Mouse (Mus musculus) thymus, postnatal 0 days (tissue): Measurements from ENCODE around the gene Olfr49. TPM values are rescaled to one million over a fixed set of nuclear protein-coding genes. Genes with fewer than 3 reads are reported as not detected.

Experiments used
- DNase-seq: peaks from one replicate; pipeline ENCODE4 v3.0.0-alpha.2; 2015; ENCODE audit warnings: low spot score
- polyA plus RNA-seq: library from polyadenylated mRNA; unstranded; fragments of >200 nt; fragmentation: Nextera tagmentation; extraction: Ambion mirVana; gene quantifications from 2 replicates; pipeline ENCODE4 v1.2.1, GENCODE M21; 2015

The Olfr49 gene
- polyA plus RNA-seq, 1 experiment from 2014 or later, result not detected

DNA sequence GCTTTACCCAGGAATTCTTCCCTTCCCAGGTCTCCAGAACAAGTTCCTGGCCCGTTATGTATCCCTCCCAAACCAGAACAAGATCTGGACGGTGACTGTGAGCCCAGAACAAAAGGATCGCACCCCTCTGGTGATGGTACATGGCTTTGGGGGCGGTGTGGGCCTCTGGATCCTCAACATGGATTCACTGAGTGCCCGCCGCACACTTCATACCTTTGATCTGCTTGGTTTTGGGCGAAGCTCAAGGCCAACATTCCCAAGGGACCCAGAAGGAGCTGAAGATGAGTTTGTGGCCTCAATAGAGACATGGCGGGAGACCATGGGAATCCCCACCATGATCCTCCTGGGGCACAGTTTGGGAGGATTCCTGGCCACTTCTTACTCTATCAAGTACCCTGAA lies 22.1 kb downstream of the Olfr49 start:
- DNase-seq, result no peak

DNA sequence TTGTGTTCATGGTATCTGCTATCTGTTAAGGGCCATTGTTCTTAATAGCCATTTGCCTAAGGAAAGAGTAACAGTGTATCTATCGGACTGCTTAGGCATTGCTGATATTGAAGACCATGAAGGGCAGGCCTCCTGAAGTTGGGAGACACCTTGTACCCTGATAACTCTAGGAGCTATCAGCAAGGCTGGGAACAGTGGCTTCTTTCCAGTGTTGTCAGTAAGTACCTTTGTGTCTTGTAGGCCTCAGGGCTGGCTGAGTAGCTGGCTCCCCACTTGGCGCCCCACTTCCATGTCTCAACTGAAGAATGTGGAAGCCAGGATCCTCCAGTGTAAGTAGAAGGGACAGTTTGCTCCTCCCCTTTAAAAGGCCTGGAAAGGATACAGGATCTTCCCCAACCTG lies 23.4 kb downstream of the Olfr49 start:
- DNase-seq, result no peak

DNA sequence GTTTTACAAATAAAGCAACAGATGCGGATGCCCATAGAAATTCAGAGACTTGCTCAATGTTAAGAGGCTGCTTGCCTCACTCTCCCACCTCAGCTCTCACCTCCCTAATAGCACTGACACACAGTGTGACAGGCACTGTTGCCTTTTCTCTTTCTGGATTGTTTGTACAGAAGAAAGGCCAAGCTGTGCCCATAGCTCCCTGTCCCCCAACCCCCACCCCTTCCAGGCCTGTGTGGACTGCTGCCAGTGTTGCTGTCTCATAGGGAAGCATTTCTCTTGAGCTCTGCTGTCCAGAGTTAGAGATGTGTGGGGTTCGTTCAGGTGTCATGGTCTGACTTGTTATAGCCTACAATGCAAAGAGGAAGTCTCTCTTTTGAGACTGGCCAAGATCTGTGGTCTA lies 24.5 kb downstream of the Olfr49 start:
- DNase-seq, result no peak

DNA sequence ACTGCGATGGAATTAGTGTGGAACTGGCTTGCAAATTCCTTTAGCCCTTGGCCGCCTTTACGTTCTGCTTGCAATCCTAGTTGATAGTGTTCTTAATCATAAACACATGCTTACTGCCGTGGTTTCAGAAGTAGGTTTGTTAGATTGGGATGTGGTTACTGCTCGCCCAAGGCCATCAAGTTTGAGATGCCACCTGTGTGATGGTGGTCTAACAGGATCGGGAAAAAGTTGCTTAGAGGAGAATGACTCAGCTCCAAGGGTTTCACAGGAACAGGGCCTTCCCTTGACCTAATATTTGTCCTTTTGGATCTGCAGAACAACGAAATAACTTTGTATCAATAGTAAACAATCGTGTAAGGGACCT lies 25.0 kb downstream of the Olfr49 start:
- no peak for DNase-seq

DNA sequence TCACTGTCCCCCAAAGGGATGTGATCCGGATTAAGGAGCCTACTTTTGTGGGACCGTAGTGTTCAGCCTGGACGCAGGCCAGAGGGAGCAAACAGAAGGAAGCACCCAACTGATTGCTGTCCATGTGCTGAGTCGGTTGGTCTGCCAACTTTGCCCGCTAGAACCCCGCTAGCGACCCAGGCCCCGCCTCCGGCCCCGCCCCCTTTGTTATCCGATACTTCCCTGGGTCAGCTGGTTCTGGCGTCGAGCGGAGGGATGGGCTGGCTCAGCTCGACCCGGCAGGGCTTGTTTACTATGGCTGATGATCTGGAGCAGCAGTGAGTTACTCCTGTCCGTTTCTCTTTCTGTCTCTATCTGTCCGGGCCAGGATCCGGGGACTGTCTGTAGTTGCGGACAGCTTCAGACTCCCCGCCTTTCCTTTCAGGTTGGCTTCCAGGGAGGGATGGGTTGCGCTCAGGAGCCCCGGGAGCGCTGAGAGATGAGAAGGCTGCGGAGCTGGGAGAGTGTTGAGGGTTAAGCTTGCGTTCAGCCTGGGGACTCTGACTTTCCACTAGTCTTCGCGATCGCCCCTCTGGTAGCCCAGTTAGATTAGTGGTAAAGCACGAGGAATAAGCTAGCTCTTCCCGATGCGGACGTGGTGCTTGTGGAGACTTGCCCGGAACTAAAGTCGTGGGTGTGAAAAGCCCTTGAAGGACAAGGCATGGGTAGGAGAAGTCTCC lies 25.6 kb downstream of the Olfr49 start:
- DNase-seq, result peak; percentile 45

DNA sequence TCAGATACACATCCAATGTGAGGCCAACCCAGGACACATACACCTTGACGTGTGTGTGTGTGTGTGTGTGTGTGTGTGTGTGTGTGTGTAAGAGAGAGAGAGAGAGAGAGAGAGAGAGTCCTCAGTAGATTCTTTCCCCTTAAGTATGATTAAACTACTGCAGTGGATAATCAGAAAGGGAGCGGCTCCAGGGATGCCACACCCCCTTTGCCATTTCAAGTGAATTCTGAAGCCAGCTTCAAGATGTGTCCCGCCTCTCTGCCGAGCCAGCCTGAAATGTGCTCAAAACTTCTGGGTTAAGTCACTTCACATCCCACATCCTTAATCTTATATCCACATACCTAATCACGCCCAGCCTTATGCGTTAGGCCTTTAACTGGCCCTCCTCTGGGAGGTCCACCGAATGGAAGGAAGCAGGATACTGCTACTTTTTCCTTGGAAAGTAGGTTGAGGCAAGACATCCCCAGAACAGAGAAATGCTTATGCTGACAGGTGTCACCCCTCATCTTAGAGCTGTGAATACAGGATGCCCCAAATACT lies 26.5 kb downstream of the Olfr49 start:
- DNase-seq, result no peak

DNA sequence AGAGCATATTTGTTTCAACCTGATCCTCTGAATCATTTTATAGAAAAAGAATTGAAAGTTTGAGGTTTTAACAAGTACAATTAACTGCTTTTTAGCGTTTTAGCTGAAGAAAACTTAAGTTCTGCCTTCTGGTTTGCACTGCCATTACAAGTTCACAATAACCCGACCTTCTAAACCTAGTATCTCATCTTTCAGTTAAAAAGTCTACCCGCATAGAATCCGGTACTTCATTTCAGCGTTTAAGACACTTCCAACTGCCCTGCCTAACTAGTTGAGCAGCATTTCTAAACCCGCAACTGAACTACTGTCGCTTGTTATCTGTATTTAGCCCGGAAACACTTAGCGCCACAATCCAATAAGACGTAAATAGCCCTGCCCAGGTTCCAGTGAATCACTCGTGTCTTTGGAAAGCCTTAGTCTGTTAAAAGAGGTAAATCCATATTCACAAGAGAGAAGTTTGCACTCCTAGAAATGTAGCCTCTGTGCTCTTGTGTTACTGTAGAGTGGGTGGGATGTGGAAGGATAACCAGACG lies 30.0 kb downstream of the Olfr49 start:
- no peak for DNase-seq

DNA sequence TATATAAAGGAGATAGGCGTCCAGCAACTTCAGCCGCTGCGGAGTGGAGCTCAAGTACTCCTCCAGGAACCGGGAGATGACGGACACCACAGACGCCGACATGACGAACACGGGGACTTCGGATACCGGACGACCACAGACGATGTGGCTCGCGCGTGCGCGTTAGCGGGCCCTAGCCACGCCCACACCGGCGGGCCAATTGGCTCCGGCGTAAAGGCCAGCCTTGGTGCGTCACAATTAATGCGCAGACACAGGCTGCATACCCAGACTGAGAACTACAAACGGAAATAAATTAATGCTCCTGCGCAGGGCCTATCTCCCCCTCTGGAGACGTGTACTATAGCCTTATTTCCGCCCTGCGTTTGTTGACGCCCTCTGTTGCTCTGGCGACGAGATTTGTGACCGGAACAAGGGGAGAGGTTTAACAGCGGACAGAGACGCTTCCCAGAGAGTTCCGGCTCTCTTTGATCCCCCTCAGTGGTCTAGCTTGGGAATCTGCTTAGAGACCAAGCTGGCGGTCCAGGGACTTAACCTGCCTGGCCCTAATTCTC lies 30.9 kb downstream of the Olfr49 start, which contains the start of the genes Dad1 and Abhd4:
Dad1 (minus strand) TSS at position 364 of the 551 bp plus-strand sequence.
Abhd4 (plus strand) TSS at position 448 of the 551 bp plus-strand sequence.
- peak; percentile 94 for DNase-seq

DNA sequence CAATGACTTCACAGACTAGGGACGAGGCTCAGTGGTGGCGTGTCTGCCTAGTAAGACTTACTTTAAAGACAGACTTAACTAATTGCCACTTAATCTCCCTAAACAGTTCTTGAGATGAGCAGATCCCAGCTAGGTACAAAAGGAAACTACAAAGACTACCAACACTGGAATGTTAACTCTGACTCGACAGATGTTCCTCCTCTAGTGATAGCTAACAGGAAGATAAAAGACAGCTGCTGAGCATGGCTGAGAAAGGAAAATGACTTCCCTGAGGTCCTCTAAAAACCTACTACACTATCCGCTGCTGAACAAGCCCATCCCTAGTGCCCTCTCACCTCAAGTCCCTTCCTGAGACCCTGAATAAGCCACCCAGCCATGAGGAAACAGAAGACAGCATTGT lies 34.6 kb downstream of the Olfr49 start:
- no peak for DNase-seq

DNA sequence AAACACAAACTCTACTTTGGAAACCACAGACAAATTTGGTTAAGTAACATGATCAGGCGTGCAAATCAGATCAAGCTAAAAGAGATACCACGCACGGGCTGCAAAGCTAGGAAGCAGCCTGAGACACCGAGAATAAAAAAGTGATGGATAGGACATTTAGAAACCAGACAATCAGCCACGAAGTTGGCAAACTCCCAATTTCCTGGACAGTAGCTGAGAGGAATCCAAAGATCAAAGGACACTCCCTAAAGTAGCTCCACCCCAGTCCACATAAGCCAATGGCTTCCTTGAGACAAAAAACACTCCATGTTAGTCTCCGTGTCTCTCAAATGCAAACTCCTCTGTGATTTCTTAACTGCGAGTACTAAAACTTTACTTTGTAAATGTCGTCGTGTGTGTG lies 35.4 kb downstream of the Olfr49 start:
- DNase-seq, result no peak

DNA sequence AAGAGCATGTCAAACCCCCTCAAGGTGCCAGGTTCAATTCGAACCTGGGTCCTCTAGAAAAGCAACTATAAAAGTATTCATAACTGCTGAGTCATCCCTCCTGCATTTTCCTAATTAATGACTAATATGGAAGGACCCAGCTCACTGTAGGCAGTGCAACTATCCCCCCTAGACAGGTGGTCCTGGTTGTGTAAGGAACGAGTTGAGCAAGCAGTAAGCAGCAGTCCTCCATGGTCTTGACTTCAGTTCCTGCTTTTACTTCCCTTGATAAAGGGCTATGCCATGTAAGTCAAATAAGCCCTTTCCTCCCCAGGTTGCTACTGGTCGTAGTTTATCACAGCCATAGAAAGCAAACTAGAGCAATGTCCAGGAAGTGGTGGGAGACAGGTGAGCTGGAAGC lies 38.5 kb downstream of the Olfr49 start:
- DNase-seq, result no peak

DNA sequence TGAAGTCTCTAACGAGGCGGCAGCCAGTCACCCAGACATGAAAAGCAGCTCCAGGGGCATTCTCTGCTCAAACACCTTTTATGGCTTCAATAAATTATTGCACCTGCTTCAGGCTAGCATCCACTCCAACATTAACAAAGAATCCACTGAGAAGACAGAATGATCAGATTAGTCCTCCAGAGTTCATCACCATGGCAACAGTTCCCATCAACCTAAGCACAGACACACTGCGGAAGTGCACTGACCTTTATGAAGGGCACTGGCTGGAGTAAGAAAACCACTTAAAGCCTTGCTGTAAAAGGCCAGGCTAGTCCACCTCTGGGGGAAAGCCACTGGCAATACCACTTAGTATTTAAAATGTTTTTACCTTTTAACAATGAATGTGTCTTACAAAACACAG lies 40.6 kb downstream of the Olfr49 start:
- DNase-seq, result no peak

DNA sequence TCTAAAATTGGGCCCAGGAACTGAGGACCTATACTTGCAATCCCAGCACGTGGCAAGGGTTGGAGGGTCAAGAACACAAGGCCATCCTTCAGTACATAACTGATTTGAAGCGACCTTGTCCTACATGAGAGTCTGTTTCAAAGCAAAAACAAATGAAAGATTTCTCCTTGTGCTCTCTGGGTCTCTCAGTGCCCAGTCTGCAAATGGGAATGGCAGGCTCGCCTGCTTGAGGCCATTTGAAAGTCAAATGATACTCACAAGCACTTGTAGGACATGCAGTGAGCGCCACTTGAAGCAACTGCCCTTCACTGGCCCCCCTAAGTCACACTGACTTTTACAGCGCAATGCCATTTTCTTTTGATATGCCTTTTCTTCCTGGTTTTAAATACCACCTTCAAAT lies 44.2 kb downstream of the Olfr49 start:
- DNase-seq, result no peak

DNA sequence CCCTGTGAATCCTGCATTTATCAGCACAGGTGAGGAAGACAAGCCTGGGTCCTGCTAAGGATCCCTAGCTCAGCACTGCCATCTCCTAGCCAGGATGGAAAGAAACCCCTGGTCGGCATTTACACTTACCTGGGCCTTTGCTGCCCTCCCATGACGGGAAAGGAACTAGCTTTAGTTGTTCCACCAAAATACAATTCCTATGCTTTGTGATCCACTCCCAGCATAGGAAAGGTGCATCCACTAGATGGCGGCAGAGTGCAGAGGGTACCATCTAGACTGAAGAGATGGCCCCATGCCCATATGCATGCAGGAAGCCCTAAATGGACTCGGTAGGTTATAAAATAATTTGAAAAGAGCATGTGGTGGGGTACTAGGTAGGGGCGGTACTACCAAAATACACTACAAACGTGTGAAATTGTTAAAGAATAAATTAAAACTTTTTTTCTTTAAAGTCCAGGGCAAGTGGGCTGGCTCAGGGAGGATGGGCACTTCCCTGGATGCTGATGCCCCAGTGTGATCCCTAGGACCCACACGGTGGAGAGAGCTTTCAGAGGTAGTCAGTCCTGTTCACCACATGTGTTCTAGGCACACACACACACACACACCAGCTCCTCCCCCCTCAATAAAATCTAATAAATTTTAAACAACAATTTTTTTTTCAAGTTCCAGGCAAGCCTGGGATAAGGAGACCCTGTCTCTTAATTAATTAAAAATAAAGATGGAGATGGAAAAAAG lies 45.6 kb downstream of the Olfr49 start:
- peak; percentile 91 for DNase-seq

DNA sequence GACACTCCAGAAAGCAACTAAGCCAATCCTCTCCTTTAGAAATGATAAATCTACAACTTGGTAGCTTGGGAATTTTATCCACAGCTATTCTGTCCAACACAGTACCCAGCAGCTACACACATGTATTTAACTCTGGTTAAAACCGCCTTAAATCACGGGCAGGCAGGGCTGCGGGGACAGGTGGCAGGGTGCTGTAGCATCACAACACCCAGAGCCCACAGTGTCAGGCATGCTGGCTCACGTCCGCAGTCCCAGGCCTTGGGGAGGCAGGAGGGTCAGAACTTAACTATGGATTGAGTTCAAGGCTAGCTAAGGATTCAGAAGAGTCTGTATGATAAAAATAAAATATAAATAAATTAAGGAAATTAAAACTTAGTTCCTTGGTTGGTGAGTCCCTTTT lies 47.9 kb downstream of the Olfr49 start:
- no peak for DNase-seq

DNA sequence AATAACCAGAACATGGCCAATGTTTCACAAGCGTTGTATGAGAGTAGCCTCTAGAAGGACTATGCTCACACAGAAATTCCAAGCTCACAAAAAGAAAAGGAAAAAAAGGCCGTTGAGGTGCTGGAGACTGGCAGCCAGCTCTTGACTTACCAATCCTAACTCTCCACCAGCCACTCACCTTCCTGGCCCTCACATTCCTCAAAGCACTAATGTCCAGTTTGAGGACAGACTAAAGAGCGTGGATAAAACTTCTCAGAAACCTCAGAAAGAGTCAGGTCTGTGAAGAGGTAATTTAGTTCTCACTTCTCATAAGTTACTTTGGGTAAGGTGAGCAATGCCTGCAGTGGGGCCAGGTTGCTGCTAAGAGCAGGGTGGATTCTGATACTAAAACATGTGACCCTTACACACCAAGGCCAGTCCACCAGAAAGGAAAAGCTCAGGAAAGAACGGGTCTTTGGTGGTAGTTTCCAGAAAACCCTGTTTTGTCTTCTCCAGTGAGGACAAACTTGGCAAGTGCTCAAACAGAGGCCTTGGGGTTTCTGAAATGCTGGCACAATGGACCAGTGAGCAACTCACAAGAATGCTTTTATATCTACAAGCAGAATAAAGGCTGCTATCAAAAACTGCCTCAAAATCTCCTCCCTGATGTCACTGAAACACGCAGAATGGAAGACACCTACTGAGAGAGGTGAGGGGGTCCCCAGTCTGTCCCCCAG lies 48.8 kb downstream of the Olfr49 start:
- DNase-seq, result no peak

DNA sequence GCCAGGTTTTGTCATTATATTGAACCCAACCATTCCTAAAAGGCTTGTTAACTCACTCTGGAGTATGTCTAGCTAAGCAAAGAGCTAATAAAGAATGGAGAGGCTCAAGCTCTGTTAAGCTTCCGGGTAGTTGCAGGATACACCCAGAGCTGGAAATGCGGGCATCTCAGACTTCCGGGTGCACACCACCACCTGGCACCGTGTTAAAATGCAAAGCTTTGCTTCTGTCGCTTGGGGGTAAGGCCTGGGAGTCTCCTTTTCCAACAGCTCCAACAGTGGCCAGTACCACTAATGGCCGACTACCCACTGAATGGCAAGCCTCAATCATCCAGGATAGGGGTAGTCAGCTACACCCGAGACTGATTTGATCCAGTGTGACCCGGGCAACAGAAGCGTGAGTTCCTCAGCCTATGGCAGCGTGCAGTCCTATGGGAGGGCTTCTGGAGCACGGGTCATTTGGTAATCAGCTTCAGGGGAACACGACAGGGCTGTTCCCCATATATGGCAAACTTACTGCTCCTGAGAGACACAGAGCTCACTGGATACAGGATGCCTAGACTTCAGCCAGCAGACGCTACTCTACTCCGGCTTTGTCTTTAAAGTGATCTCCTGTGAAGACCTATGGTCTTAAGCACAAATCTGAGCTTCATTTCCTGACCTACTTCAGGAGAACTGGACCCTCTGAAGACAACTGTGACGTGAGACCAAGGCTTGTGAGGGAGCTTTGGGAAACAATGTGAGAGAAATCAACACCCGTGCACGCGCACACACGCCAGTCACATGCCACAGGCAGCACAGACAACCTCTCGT lies 50.3 kb downstream of the Olfr49 start:
- DNase-seq, result no peak

DNA sequence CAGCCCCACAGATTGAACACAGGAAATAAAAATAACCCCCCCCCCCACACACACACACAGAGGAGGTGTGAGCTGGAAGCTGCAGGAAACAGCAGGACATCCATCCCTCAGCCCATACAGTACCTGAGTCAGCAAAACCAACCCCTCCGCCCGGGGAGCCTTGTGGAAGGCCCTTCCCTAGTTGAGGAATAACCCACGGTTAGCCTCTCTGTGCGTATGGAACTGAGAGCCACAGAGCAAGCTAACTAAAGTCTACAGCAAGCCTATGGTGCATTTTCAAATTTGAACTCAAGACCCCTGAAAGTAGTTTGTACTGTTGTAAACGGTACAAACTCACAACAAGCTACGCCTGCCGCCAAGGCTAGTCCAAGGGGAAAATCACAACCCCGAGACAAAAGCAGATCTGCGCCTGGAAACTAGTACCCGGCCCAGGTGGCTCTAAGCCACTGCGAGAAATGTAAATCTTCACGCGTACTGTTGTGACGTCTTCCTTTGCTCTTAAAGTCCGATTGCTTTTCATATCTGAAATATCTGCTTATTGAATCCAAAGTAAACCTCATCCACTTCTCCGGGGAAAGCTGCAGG lies 51.1 kb downstream of the Olfr49 start:
- DNase-seq, result no peak

DNA sequence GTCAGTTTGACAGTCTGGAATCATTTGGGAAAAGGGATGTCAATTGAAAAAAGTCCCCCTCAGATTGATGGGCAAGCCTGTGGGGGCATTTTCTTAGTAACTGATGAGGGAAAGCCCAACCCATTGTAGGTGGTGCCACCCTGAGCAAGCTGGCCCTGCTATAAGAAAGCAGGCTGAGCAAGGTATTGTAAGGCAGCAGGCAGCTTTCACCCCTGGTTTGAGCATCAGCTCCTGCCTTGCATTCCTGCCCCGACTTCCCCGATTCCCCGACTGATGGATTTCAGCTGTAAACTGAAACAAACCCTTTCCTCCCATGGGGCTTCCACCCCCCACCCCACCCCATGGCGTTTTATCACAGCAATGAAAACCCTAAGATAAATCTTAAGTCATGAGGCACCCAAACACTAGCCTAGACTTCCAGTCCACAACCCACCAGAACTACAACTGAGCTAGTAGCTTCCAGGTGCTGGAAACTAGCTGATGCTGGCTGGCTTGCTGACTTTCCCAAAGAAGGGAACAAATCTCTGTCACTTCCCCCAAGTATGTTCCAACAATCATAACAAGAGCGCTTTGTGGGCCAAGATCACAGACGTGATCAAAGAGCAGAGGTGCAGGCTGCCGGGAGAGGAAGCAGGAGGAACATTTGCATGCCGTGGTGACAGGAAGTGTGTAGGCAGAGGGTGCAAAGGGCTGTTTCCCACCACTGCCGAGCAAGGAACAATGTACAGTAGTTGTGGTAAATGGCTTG lies 51.8 kb downstream of the Olfr49 start:
- peak; percentile 91 for DNase-seq
